Comparison of ENCODE assay signal across 8 mouse cellular contexts in the genomic region with DNA sequence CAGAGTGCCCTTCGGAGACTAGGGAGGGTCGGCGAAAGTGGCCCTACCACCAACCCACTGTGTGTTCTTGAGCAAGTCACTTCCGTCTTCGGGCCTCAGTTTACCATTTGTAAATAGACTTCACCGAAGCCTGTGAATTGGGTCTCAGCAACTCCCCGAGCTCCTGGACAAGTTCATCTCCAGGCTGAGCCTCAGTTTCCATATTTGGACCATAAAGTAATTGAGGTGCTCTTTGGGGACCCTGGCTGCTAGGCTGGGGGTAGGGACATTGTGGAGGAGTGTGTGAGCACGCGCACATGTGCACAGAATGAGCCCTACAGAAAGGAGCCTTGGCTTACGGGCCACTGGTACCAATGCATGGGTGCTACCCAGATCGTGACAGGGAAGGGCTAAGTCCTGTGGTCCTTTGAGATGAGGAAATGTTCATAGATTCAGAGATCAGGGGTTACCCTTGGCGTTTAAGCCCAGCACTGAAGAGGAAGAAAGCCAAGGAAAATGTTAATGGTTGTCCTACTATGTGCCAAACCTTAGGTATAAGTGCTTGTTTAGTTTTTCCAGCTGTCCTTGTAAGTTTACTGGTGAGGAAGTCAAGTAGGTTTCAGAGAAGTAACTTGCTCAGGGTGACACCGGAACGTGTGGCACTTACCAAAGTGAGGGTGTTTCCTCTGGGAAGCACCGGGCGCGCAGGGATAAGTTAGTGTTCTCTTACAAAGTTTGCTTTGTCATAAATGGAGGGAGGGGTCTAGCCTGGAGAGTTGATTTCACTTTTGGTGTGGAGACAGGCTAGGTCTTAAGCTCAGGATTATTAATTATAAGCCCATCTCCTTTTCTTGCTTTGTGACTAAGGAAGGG. TPM values are rescaled to one million over a fixed set of nuclear protein-coding genes. Genes with fewer than 3 reads are reported as not detected.
A peak's percentile ranks its signal among the peaks of the same experiment; 100 is the strongest.
DNase-seq lines count a peak whose midpoint lies in the region; ATAC-seq and TF ChIP-seq lines count a peak whose summit lies in the region.

No protein-coding gene starts in this region.

- no peak for ATAC-seq in intestine, postnatal 0 days
- no peak for ATAC-seq in stomach, embryonic 15.5 days (ENCODE audit: insufficient read depth, low FRiP score, low read depth)

- in situ Hi-C loops in ES-E14 (cut with MboI; ENCODE audit: low sequenced_read_pairs in 2 of 2, unreplicated experiment in 2 of 2), result no loop called here

- TF ChIP-seq POLR2A in embryonic fibroblast, embryonic 13.5 days (IDR thresholded peaks at IDR 0.05; ENCODE audit: low read depth, low read length), result peak; percentile 37

- H3K4me3 ChIP-seq in ES-E14 (ENCODE audit: insufficient read depth in 1 of 2, low read depth in 1 of 2, low read length in 2 of 2, poor library complexity in 1 of 2, severe bottlenecking in 1 of 2), result peak overlapping the region; percentile 68 to 90
- H3K4me3 ChIP-seq in embryonic fibroblast, embryonic 13.5 days (ENCODE audit: insufficient read depth, low read length), result peak overlapping the region; percentile 88
- peak overlapping the region; percentile 97 for H3K4me3 ChIP-seq in intestine, postnatal 0 days (ENCODE audit: low read depth, low read length)
- H3K4me3 ChIP-seq in stomach, embryonic 15.5 days (replicated peaks), result peak overlapping the region; percentile 69

- peak overlapping the region; percentile 67 for H3K27ac ChIP-seq in ES-E14 (ENCODE audit: insufficient read depth, low read depth, low read length, poor library complexity, severe bottlenecking)
- H3K27ac ChIP-seq in embryonic fibroblast, embryonic 13.5 days (ENCODE audit: insufficient read depth, low read length), result peak overlapping the region; percentile 84
- peak overlapping the region; percentile 93 for H3K27ac ChIP-seq in intestine, postnatal 0 days (ENCODE audit: low read depth, low read length)
- H3K27ac ChIP-seq in stomach, embryonic 15.5 days, result peak overlapping the region; percentile 85

- H3K9ac ChIP-seq in ES-E14 (ENCODE audit: insufficient read depth, low read depth, low read length, poor library complexity, severe bottlenecking), result peak overlapping the region; percentile 94
- H3K9ac ChIP-seq in intestine, postnatal 0 days (ENCODE audit: low read depth, low read length), result peak overlapping the region; percentile 97
- peak overlapping the region; percentile 81 for H3K9ac ChIP-seq in stomach, embryonic 15.5 days

- DNase-seq in 3T3-L1 (ENCODE audit: low read depth, low spot score) (peak; percentile 31), ES-E14 (ENCODE audit: low read depth, low spot score) (no peak)
- DNase-seq in lung, postnatal 36 days, result peak; percentile 61
- no peak for DNase-seq in layer of hippocampus, adult 9-11 months
- DNase-seq in right cerebral cortex, postnatal 14 days, result no peak

- 0 out of 2 replicates have a peak, but pooled peaks cover 2% of the 10 kb centered on the region for H3K36me3 ChIP-seq in ES-E14 (ENCODE audit: control insufficient read depth, insufficient read depth, low read length, poor library complexity, severe bottlenecking)
- H3K36me3 ChIP-seq in intestine, postnatal 0 days (ENCODE audit: control insufficient read depth, insufficient read depth), result no peaks in the 10 kb centered on the region
- H3K36me3 ChIP-seq in stomach, embryonic 15.5 days, result no peaks in the 10 kb centered on the region; the same call in 1 of the 2 replicates

- no peak for TF ChIP-seq CTCF in embryonic fibroblast, embryonic 13.5 days (IDR thresholded peaks at IDR 0.05; ENCODE audit: borderline replicate concordance, insufficient read depth, low read length)
- TF ChIP-seq CTCF in intestine, postnatal 0 days (IDR thresholded peaks at IDR 0.05; ENCODE audit: low read depth), result no peak

- H3K9me3 ChIP-seq in ES-E14 (ENCODE audit: control insufficient read depth, insufficient read depth, low read depth, low read length), result no peaks in the 10 kb centered on the region
- H3K9me3 ChIP-seq in intestine, postnatal 0 days (ENCODE audit: control insufficient read depth), result no peaks in the 10 kb centered on the region
- H3K9me3 ChIP-seq in stomach, embryonic 15.5 days, result no peaks in the 10 kb centered on the region

- H3K4me1 ChIP-seq in ES-E14 (ENCODE audit: control insufficient read depth in 2 of 2, insufficient read depth in 2 of 2, low read length in 2 of 2, poor library complexity in 1 of 2), result peaks cover 2 to 10% of the 10 kb centered on the region in 2 experiments; a peak in 2 of 4 replicates
- H3K4me1 ChIP-seq in embryonic fibroblast, embryonic 13.5 days (ENCODE audit: control insufficient read depth, insufficient read depth, low read length), result 0 out of 2 replicates have a peak, but pooled peaks cover 2% of the 10 kb centered on the region
- H3K4me1 ChIP-seq in intestine, postnatal 0 days (replicated peaks; ENCODE audit: control insufficient read depth, insufficient read depth, low read length), result peaks cover 3% of the 10 kb centered on the region; the same call in 1 of the 2 replicates
- no peaks in the 10 kb centered on the region for H3K4me1 ChIP-seq in stomach, embryonic 15.5 days

- peak overlapping the region; percentile 90 for H3K4me2 ChIP-seq in intestine, postnatal 0 days (replicated peaks; ENCODE audit: low read depth)
- H3K4me2 ChIP-seq in stomach, embryonic 15.5 days, result peak overlapping the region; percentile 81

- H3K27me3 ChIP-seq in intestine, postnatal 0 days (replicated peaks; ENCODE audit: control insufficient read depth, insufficient read depth, low read length), result no peaks in the 10 kb centered on the region
- no peaks in the 10 kb centered on the region for H3K27me3 ChIP-seq in stomach, embryonic 15.5 days (replicated peaks)

- WGBS in intestine, postnatal 0 days, result under 1% methylated on average over 17 of the region's 17 CpGs
- under 1% methylated on average over 17 of the region's 17 CpGs for WGBS in stomach, embryonic 15.5 days

TF ChIP-seq in ES-E14, 5 proteins besides CTCF, POLR2A, EP300 and RAD21:
- TF ChIP-seq MAFK (IDR thresholded peaks at IDR 0.05; ENCODE audit: insufficient read depth, low read depth, low read length) (no peak), HCFC1 (IDR thresholded peaks at IDR 0.05; ENCODE audit: borderline replicate concordance, insufficient read depth, low read length) (no peak), CHD2 (IDR thresholded peaks at IDR 0.05; ENCODE audit: low read depth, low read length) (no peak), ZC3H11A (IDR thresholded peaks at IDR 0.05; ENCODE audit: borderline replicate concordance, low read depth, low read length) (no peak), ZNF384 (IDR thresholded peaks at IDR 0.05; ENCODE audit: low read depth, low read length) (no peak)

RNA-seq across cellular contexts. Expression of gene Wasf2, which starts 0.8 kb away (rescaled TPM):
- 31.8 and 32.3 TPM in 2 replicates for total RNA-seq in ES-E14 (2012; rRNA removed)
- polyA plus RNA-seq in embryonic fibroblast, embryonic 13.5 days (2011; ENCODE audit: insufficient read length, low read depth, missing spikeins), result 101 and 107 TPM in 2 replicates
- 64.6 and 68.4 TPM in 2 replicates for polyA plus RNA-seq in intestine, postnatal 0 days (2015; fragmentation: Nextera tagmentation; extraction: Ambion mirVana)
- polyA plus RNA-seq in stomach, embryonic 15.5 days (2015; fragmentation: Nextera tagmentation; extraction: Ambion mirVana), result 109 TPM in 2 replicates

Comparison
In these comparisons a context has a peak if more than half of its experiments do, and no peak if none do; other contexts are left out.
1. DNase-seq: peak in 3T3-L1 (single experiment) and lung, postnatal 36 days (single experiment); none in ES-E14 (single experiment), layer of hippocampus, adult 9-11 months (single experiment) and right cerebral cortex, postnatal 14 days (single experiment).
2. Peak in every context shown above with its lines, with median percentiles within 50 percentile points of each other: H3K27ac ChIP-seq, H3K4me3 ChIP-seq and H3K9ac ChIP-seq.